Mouse (Mus musculus) c-Kit-positive CD71-positive TER-119-negative erythroid progenitor cells, embryonic 14.5 days (primary cell): Measurements from ENCODE around the gene Mreg.

Source experiments
- DNase-seq: peaks from one replicate; pipeline ENCODE4 v3.0.0-alpha.2; 2013; ENCODE audit warnings: low read depth

Mreg gene

DNA sequence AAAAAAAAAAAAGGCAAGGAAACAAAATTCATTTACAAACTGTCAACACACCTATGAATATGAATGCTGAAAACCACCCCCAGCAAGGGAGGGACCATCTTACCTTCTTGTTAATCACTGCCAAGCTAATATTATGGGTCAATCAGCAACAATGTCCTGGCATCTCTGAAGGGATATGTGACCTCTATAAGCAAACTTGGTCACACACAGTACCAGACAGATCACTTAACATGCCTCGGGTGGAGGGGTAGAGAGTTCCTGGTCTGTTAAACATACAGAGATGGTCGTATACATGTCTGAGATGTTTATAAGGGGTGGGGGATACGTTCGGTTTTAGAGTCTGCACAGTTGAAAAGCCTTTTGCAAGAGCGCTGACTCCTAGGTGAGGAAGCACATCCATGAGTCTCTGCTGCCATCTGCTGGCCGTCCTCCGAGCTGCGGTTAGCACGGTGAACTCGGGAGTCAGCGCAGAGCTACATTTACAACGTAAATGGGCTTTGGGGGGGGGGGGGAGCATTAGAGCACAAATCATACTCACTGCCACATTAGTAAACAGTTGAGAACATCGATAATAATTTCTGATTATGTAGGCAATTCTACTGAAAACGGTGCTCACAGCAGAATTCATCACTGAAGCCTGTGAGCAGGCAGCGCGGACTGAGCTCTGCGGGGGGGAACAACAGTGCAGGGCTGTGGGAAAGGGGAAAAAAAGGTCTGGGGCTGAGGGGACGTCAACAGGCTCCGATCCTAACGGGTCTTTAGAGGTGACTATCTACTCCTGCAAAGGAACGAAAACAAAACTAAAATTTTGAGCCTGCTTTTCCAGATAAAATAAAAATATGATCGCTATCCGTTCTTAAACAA, 88.4 kb downstream of the Mreg start:
- peak; percentile 44 for DNase-seq

DNA sequence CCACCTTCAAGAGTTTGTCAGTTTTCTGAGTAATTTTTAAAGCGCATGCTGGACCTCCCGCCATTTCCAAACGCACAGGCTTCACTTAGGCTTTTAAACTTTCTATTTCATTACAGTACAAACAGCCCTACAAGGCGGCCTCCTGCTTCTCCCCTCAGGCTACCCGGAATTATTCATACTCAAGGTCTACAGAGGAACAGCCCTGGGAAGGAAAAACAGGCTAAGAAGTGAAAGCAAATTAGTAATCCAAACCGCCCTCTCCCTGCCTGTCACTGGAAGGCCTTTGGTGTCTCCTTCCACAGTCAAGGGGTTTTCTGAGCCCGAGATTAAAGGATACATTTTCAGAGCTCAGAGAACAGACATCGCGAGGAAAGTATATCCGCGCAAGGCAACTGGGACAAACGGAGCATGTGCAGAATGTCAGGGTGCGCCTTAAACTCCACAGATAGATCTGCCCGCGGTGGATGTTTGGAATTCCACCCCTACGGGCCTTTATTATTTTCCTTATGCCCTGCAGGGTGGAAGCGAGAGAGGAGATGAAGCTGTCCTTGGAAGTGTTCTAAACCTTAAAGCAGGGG, 90.4 kb downstream of the Mreg start:
- DNase-seq = no peak

DNA sequence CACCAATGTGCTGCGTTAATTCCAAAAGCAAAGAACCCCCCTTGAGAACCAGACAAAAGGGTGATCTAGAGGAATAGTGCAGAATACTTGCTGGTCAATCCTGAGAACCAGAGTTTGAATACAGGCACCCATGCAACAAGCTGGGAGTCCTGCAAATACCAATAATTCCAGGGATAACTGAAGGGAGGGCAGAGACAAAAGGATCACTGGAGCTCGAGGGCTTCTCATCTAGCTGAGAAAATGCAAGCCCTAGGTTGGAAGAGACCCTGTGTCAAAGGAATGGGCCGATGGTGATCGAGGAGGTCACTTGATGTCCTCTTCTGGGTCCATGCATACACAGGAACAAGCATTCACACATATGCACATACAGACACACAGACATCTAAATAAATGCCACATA, 92.1 kb downstream of the Mreg start:
- DNase-seq = no peak

DNA sequence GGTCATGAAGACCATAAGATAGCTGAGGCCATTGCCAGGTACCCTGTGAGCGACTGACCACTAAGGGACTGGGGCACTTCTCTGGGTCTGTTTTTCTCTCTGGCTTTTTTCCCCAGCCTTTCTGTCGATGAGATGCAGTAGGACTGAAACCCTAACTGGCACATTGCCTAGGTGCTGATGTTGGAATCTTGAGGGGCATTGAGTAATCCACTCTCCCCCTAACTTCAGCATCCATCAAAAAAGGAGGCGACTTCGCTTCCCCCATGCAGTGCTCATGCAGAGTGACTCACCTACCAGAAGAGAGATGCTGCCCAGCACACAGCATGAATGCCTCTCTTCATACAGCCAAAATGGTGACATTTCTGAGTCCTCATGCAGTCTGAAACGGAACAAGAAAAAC, 97.9 kb downstream of the Mreg start:
- DNase-seq = no peak
